Mouse (Mus musculus): Measurements from ENCODE around the gene Taf15.

DNA sequence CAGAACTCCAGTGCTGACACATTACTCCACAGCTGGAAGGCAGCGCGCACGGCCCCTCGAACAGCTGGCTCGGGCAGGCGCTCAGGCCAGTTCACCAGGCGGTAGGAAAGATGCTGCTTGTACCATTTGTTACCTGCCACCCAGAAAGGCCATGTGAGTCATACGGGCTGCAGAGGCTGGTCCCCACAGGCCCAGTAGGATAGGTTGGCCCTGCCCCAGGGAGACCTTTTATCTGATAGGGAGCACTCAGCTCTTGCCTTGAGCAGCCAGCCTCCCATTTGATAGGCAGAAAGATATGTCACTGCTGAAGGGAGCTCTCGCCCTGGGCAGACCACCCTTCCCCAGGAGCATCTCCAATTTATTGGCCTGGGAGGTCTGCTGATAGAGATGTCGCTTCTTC is 25.3 kb upstream of the Taf15 start:
- no peak for TF ChIP-seq CTCF (IDR thresholded peaks at IDR 0.05)
- TF ChIP-seq POLR2A (IDR thresholded peaks at IDR 0.05; ENCODE audit: insufficient read depth, low read depth, low read length), result no peak

Measured in heart, adult 2 months (tissue).